Mouse (Mus musculus) bone marrow, adult 2 months (tissue): ENCODE results near the gene Map2k5.

ENCODE experiments used
- CTCF ChIP-seq: fragments of 200-500 bp; IDR thresholded peaks from 2 replicates; pipeline ENCODE4 v1.5.1; 2011; ENCODE audit warnings: low read length, control low read depth; ENCODE audit not compliant: control insufficient read depth, insufficient read depth
- POLR2A ChIP-seq: fragments of 200-500 bp; IDR thresholded peaks from 2 replicates; pipeline ENCODE4 v1.6.1; 2011; ENCODE audit warnings: low read depth, mild to moderate bottlenecking, control low read depth, low read length, borderline replicate concordance; ENCODE audit not compliant: control insufficient read depth

- TF ChIP-seq CTCF: 0 out of 2 replicates have a peak, but pooled peaks have one; percentile 17
- no peak for TF ChIP-seq POLR2A
Measured at GRCm38 (mm10) chr9:63294846-63295245, 82.9 kb downstream of the Map2k5 start.
